Mouse (Mus musculus): ENCODE measurements at regions not wholly inside any gene's neighbourhood (a gene's known extent, or its start where the extent isn't known, plus 50 kb on each side); places are given as distances from the start of the nearest gene placed in this dataset.

DNA sequence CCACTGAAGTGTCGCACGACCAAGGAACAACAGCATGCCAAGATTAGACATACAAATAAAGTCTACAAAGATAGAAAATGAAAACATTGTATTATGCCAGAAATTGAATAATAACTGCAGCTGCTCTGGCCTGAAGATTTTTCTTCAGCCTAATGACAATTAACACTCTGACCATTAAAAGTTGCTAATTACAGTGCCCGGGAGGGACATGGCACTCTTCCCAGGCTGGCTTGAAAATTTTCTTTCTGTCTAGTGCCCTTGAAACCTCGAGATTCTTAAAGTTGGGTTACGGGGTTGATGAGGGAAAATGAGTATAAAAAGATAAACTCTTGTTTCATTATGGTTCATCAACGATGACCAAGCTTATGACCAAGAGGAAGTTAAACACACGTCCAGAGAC is 154.9 kb downstream of the Ptpru start:
- DNase-seq (ENCODE audit: low read depth in 2 of 2, low spot score in 2 of 2) = no peak

DNA sequence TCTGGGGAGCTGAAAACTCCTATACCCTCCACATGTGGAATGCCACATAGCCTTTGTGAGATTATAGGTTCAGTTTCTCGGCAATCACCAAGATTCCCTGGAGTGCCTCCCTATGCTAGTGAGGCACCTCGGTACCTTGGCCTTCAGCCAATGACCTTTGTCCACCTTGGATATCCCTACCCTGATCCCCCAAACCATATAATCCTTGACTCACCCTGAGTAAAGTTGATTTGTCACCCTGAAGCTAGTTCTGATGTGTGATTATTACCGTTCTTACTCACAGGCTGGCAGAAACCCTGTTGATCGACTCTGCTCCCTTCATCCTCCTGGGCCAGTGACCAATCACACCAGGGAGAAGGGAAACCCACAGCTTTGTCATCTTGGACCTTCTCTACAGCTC is 152.5 kb downstream of the Ptpru start:
- DNase-seq (ENCODE audit: low read depth in 2 of 2, low spot score in 2 of 2) = no peak

- no peak for DNase-seq (ENCODE audit: low read depth in 2 of 2, low spot score in 2 of 2)
These were observed 143.9 kb downstream of the Ptpru start for GRCm38 (mm10) chr4:131694232-131694631.

DNA sequence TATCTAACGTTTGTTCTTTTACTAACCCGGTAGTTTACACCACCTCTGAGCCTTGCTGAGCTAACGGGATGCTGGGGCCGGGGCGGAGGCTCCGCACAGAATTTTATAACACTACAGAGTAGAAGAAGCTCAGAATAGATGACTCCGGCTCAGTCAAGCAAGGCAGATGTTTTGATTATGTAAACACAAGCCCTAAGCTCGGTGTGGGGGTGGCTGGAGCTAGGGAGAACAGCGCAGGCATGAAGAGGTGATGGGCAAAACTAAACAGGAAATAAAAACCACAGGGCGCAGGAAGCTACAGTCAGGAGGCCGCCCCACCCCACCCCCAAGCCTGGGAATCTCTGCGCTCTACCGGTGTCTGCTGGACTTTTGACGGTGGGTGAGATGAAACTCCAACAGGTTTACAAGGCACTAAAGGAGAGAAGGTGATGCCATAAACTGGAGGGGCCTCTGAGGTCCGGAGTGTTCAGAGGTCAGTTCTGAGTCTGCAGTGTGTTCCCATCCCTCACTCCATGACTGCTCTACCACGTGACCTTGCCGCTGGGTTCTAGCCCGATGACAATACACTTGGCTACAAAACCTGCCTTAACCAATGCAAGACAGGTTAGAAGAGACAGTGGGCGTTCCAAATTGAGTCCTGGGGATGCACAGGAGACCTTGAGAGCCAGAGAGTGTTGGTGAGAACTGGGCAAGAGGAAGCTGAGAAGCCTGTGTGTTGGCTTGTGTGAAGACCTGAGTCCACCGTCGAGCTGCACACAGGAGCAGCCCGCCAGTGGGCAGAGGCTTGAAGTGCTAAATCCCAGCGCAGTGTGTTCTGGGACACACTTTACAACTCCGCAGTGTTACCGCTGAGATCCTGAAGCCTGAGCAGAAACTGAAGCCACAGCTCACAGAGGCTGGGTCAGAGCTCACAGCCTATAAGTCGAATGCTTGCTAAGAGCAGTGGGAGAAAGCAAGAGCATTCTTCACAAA is 141.9 kb downstream of the Ptpru start:
- DNase-seq (ENCODE audit: low read depth in 2 of 2, low spot score in 2 of 2) = no peak
